Mouse (Mus musculus): Measurements from ENCODE around the gene Ppp2r5e. TPM values are rescaled to one million over a fixed set of nuclear protein-coding genes. Genes with fewer than 3 reads are reported as not detected.
"Not testable (repeated sequence)": the region's sequence is repeated elsewhere in the genome, so short reads cannot be mapped to it uniquely, and the experiment has no call there.

Gene Ppp2r5e
- polyA plus RNA-seq, 1 experiment from 2014 or later = 19.9 TPM

- Histone ChIP-seq H3K9me3 (no peaks in the 10 kb centered on the region), H3K27me3 (no peaks in the 10 kb centered on the region), H3K36me3 (peaks cover 2% of the 10 kb centered on the region; the same call in 1 of the 2 replicates), H3K4me2 (no peak overlapping the region), H3K27ac (no peak overlapping the region), H3K9ac (no peak overlapping the region), H3K4me3 (no peak overlapping the region), H3K4me1 (replicated peaks) (no peaks in the 10 kb centered on the region; the same call in 1 of the 2 replicates)
- no peak for ATAC-seq (ENCODE audit: low FRiP score)
- 94% methylated on average over 3 of the region's 3 CpGs for WGBS
Measured at GRCm38 (mm10) chr12:75494643-75495042, 101.4 kb downstream of the Ppp2r5e start.

- Histone ChIP-seq H3K4me3 (no peak overlapping the region), H3K9ac (no peak overlapping the region), H3K4me1 (replicated peaks) (no peaks in the 10 kb centered on the region; the same call in 1 of the 2 replicates), H3K27me3 (no peaks in the 10 kb centered on the region), H3K4me2 (no peak overlapping the region), H3K36me3 (peaks cover 2% of the 10 kb centered on the region; the same call in 1 of the 2 replicates), H3K9me3 (no peaks in the 10 kb centered on the region), H3K27ac (no peak overlapping the region)
- ATAC-seq (ENCODE audit: low FRiP score) = no peak
- 76% methylated on average over 3 of the region's 3 CpGs for WGBS
Measured at GRCm38 (mm10) chr12:75492549-75493327, 103.3 kb downstream of the Ppp2r5e start.

GRCm38 (mm10) chr12:75492148-75492547, 103.9 kb downstream of the Ppp2r5e start:
- not testable (repeated sequence) for H3K9me3 ChIP-seq; H3K27me3 ChIP-seq; H3K27ac ChIP-seq; H3K9ac ChIP-seq; H3K36me3 ChIP-seq; ATAC-seq (ENCODE audit: low FRiP score); H3K4me1 ChIP-seq (replicated peaks); H3K4me2 ChIP-seq; H3K4me3 ChIP-seq
- 97% methylated on average over 3 of the region's 3 CpGs for WGBS

- peaks cover 2% of the 10 kb centered on the region; the same call in 1 of the 2 replicates for H3K36me3 ChIP-seq
- H3K27me3 ChIP-seq = no peaks in the 10 kb centered on the region
- H3K27ac ChIP-seq = no peak overlapping the region
- H3K4me1 ChIP-seq (replicated peaks) = no peaks in the 10 kb centered on the region
- ATAC-seq (ENCODE audit: low FRiP score) = no peak
- no peak overlapping the region for H3K4me2 ChIP-seq
- 98% methylated on average over 2 of the region's 2 CpGs for WGBS
- H3K9me3 ChIP-seq = no peaks in the 10 kb centered on the region
- H3K9ac ChIP-seq = no peak overlapping the region
- no peak overlapping the region for H3K4me3 ChIP-seq
Measured at GRCm38 (mm10) chr12:75487500-75487899, 108.5 kb downstream of the Ppp2r5e start.

GRCm38 (mm10) chr12:75486568-75487286, 109.3 kb downstream of the Ppp2r5e start:
- Histone ChIP-seq H3K4me2 (no peak overlapping the region), H3K9me3 (no peaks in the 10 kb centered on the region), H3K36me3 (peaks cover 2% of the 10 kb centered on the region; the same call in 1 of the 2 replicates), H3K27ac (no peak overlapping the region), H3K4me3 (no peak overlapping the region), H3K27me3 (no peaks in the 10 kb centered on the region), H3K9ac (no peak overlapping the region), H3K4me1 (replicated peaks) (no peaks in the 10 kb centered on the region)
- WGBS = 89% methylated on average over 3 of the region's 3 CpGs
- no peak for ATAC-seq (ENCODE audit: low FRiP score)

- Histone ChIP-seq H3K4me3 (no peak overlapping the region), H3K4me2 (no peak overlapping the region), H3K9me3 (no peaks in the 10 kb centered on the region), H3K9ac (no peak overlapping the region), H3K4me1 (replicated peaks) (0 out of 2 replicates have a peak, but pooled peaks cover 6% of the 10 kb centered on the region), H3K27ac (no peak overlapping the region), H3K36me3 (peaks cover 9% of the 10 kb centered on the region; the same call in 1 of the 2 replicates), H3K27me3 (no peaks in the 10 kb centered on the region)
- WGBS = 94% methylated on average over 3 of the region's 3 CpGs
- no peak for ATAC-seq (ENCODE audit: low FRiP score)
Measured at GRCm38 (mm10) chr12:75482781-75483180, 113.3 kb downstream of the Ppp2r5e start.

- no peaks in the 10 kb centered on the region for H3K27me3 ChIP-seq
- WGBS = 93% methylated on average over 4 of the region's 4 CpGs
- ATAC-seq (ENCODE audit: low FRiP score) = no peak
Measured at GRCm38 (mm10) chr12:75482015-75482414, 114.0 kb downstream of the Ppp2r5e start.

GRCm38 (mm10) chr12:75480031-75480430, 116.0 kb downstream of the Ppp2r5e start:
- no peaks in the 10 kb centered on the region for H3K27me3 ChIP-seq
- H3K36me3 ChIP-seq = peaks cover 9% of the 10 kb centered on the region; the same call in 1 of the 2 replicates
- H3K4me2 ChIP-seq = no peak overlapping the region
- H3K9me3 ChIP-seq = no peaks in the 10 kb centered on the region
- H3K9ac ChIP-seq = no peak overlapping the region
- no peak overlapping the region for H3K4me3 ChIP-seq
- 97% methylated on average over 8 of the region's 8 CpGs for WGBS
- ATAC-seq (ENCODE audit: low FRiP score) = no peak
- H3K4me1 ChIP-seq (replicated peaks) = 0 out of 2 replicates have a peak, but pooled peaks cover 10% of the 10 kb centered on the region
- no peak overlapping the region for H3K27ac ChIP-seq

More at GRCm38 (mm10) chr12:75482015-75482414, 114.0 kb downstream of the Ppp2r5e start:
- Histone ChIP-seq H3K36me3 (peaks cover 9% of the 10 kb centered on the region; the same call in 1 of the 2 replicates), H3K4me2 (no peak overlapping the region), H3K9me3 (no peaks in the 10 kb centered on the region), H3K27ac (no peak overlapping the region), H3K4me1 (replicated peaks) (0 out of 2 replicates have a peak, but pooled peaks cover 9% of the 10 kb centered on the region), H3K9ac (no peak overlapping the region), H3K4me3 (no peak overlapping the region)

- no peak for ATAC-seq (ENCODE audit: low FRiP score)
- WGBS = 84% methylated on average over 8 of the region's 8 CpGs
- Histone ChIP-seq H3K27me3 (no peaks in the 10 kb centered on the region), H3K4me2 (no peak overlapping the region), H3K9ac (no peak overlapping the region), H3K4me3 (no peak overlapping the region), H3K4me1 (replicated peaks) (0 out of 2 replicates have a peak, but pooled peaks cover 10% of the 10 kb centered on the region), H3K9me3 (no peaks in the 10 kb centered on the region), H3K36me3 (peaks cover 9% of the 10 kb centered on the region; the same call in 1 of the 2 replicates), H3K27ac (no peak overlapping the region)
Measured at GRCm38 (mm10) chr12:75479375-75479898, 116.6 kb downstream of the Ppp2r5e start.

- Histone ChIP-seq H3K4me1 (replicated peaks) (0 out of 2 replicates have a peak, but pooled peaks cover 10% of the 10 kb centered on the region), H3K27me3 (no peaks in the 10 kb centered on the region), H3K9me3 (no peaks in the 10 kb centered on the region), H3K4me2 (no peak overlapping the region), H3K4me3 (no peak overlapping the region), H3K9ac (no peak overlapping the region), H3K36me3 (peaks cover 9% of the 10 kb centered on the region; the same call in 1 of the 2 replicates), H3K27ac (no peak overlapping the region)
- WGBS = 79% methylated on average over 3 of the region's 3 CpGs
- ATAC-seq (ENCODE audit: low FRiP score) = no peak
Measured at GRCm38 (mm10) chr12:75478596-75478995, 117.4 kb downstream of the Ppp2r5e start.

- Histone ChIP-seq H3K9me3 (no peaks in the 10 kb centered on the region), H3K4me1 (replicated peaks) (0 out of 2 replicates have a peak, but pooled peaks cover 10% of the 10 kb centered on the region), H3K27me3 (no peaks in the 10 kb centered on the region), H3K4me3 (no peak overlapping the region), H3K4me2 (no peak overlapping the region), H3K9ac (no peak overlapping the region), H3K36me3 (peaks cover 9% of the 10 kb centered on the region; the same call in 1 of the 2 replicates), H3K27ac (no peak overlapping the region)
- 59% methylated on average over 4 of the region's 4 CpGs for WGBS
- ATAC-seq (ENCODE audit: low FRiP score) = no peak
Measured at GRCm38 (mm10) chr12:75478117-75478516, 117.9 kb downstream of the Ppp2r5e start.

GRCm38 (mm10) chr12:75473021-75473420, 123.0 kb downstream of the Ppp2r5e start:
- peaks cover 7% of the 10 kb centered on the region; the same call in 1 of the 2 replicates for H3K4me1 ChIP-seq (replicated peaks)
- ATAC-seq (ENCODE audit: low FRiP score) = no peak
- H3K4me2 ChIP-seq = no peak overlapping the region
- no peak overlapping the region for H3K27ac ChIP-seq
- H3K4me3 ChIP-seq = no peak overlapping the region
- H3K9ac ChIP-seq = no peak overlapping the region
- H3K36me3 ChIP-seq = peaks cover 12% of the 10 kb centered on the region; the same call in 1 of the 2 replicates
- WGBS = 97% methylated on average over 2 of the region's 2 CpGs
- H3K27me3 ChIP-seq = no peaks in the 10 kb centered on the region
- H3K9me3 ChIP-seq = no peaks in the 10 kb centered on the region

Measured in hindbrain, embryonic 13.5 days (tissue).